Mouse (Mus musculus): Measurements from ENCODE around the gene Tbx20. TPM values are rescaled to one million over a fixed set of nuclear protein-coding genes. Genes with fewer than 3 reads are reported as not detected.

Tbx20 gene
- polyA plus RNA-seq (2015; fragmentation: Nextera tagmentation; extraction: Ambion mirVana): 0.44 and 0.58 TPM in 2 replicates

DNA sequence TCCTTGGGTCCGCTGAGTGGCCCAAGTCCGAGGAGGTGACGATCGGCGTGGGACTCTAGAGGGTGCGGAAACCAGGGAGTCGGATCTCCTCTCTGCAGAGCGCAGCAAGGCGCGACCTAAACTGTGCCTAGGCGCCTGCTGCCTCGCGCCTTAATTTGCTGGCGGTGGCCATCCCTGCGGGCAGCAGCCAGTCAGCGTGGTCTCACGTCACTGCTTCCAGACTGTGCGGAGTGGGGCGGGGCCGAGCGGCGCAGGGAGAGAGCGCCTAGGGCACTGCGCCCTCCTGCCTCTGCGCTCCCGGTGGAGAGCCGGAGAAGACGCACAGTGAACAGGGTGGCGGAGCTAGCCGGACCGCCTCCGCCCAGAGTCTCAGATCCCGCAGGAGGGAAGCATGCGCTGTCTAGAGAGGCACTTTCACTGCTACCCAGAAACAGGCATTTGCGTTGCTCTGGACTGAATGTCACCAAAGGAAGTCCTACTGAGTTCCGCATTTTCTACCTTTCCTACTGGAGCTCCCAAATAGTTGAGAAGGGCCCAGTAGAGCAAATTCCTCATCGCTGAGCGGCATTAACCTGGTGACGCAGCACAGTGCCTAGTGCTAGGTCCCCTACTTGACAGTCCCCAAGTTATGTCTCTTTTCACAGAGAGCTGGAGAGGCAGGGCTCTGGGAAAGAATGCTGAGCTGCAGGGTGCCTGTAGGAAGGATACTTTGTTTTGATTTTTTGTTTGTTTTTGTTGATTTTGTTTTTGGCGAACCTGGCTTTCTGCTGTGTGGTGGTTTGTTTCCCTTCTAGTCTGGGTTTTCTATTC is at the start of gene Tbx20:
TSS of gene Tbx20 (minus strand) at position 144 of the 810 bp plus-strand sequence.
- under 1% methylated on average over 38 of the region's 40 CpGs for WGBS (ENCODE audit: insufficient replicate concordance)
- Histone ChIP-seq H3K9me3 (ENCODE audit: low read length) (no peaks in the 10 kb centered on the region), H3K27ac (ENCODE audit: low read depth) (0 out of 2 replicates have a peak within 1 kb of the TSS, but pooled peaks have one; percentile 22), H3K4me2 (ENCODE audit: low read depth, low read length) (peak within 1 kb of the TSS; percentile 42), H3K27me3 (ENCODE audit: insufficient read depth, low read length) (peaks cover 97% of the 10 kb centered on the region), H3K9ac (replicated peaks) (peak within 1 kb of the TSS; percentile 46), H3K4me3 (ENCODE audit: low read depth, low read length) (peak within 1 kb of the TSS; percentile 34), H3K36me3 (replicated peaks; ENCODE audit: insufficient read depth, low read length) (no peaks in the 10 kb centered on the region), H3K4me1 (ENCODE audit: insufficient read depth) (peaks cover 6% of the 10 kb centered on the region)
- peak; percentile 54 for DNase-seq
- ATAC-seq: peak; percentile 71
- TF ChIP-seq EP300 (IDR thresholded peaks at IDR 0.05; ENCODE audit: low read depth) (no peak), CTCF (IDR thresholded peaks at IDR 0.05; ENCODE audit: low read depth) (0 out of 2 replicates have a peak, but pooled peaks have one; percentile 4)

- H3K27ac ChIP-seq (ENCODE audit: low read depth): no peak overlapping the region
- H3K9me3 ChIP-seq (ENCODE audit: low read length): no peaks in the 10 kb centered on the region
- 72% methylated on average over 3 of the region's 3 CpGs for WGBS (ENCODE audit: insufficient replicate concordance)
- no peak overlapping the region for H3K4me2 ChIP-seq (ENCODE audit: low read depth, low read length)
- no peak for DNase-seq
- no peaks in the 10 kb centered on the region for H3K36me3 ChIP-seq (replicated peaks; ENCODE audit: insufficient read depth, low read length)
- no peak overlapping the region for H3K4me3 ChIP-seq (ENCODE audit: low read depth, low read length)
- no peak overlapping the region for H3K9ac ChIP-seq (replicated peaks)
- TF ChIP-seq EP300 (IDR thresholded peaks at IDR 0.05; ENCODE audit: low read depth) (no peak), CTCF (IDR thresholded peaks at IDR 0.05; ENCODE audit: low read depth) (no peak)
- no peaks in the 10 kb centered on the region for H3K4me1 ChIP-seq (ENCODE audit: insufficient read depth)
- no peak for ATAC-seq
- no peaks in the 10 kb centered on the region for H3K27me3 ChIP-seq (ENCODE audit: insufficient read depth, low read length)
These were observed 44.4 kb upstream of the Tbx20 start for GRCm38 (mm10) chr9:24818511-24818910.

DNA sequence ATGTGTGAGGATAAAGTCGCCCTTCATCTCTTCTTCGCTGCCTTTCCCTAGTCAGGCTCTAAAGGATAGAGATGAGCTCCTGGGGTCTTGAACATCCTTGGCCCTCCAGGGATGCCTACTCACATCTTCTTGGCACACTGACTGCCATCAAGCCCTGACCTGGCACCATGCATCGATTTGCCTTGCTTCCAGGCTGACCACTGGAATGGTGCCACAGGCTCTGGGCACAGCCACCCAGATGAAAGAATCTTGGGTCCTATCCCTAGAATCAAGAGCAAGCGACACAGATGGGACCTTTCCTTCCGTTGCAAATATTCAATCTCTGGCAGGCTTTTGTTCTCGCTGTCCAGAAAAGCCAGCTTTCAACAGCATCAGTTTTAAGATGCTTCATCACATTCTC is 38.4 kb upstream of the Tbx20 start:
- Histone ChIP-seq H3K27me3 (ENCODE audit: insufficient read depth, low read length) (no peaks in the 10 kb centered on the region), H3K9ac (replicated peaks) (no peak overlapping the region), H3K27ac (ENCODE audit: low read depth) (no peak overlapping the region), H3K4me3 (ENCODE audit: low read depth, low read length) (no peak overlapping the region), H3K9me3 (ENCODE audit: low read length) (no peaks in the 10 kb centered on the region), H3K4me2 (ENCODE audit: low read depth, low read length) (no peak overlapping the region), H3K4me1 (ENCODE audit: insufficient read depth) (no peaks in the 10 kb centered on the region), H3K36me3 (replicated peaks; ENCODE audit: insufficient read depth, low read length) (no peaks in the 10 kb centered on the region)
- whole genome bisulfite sequencing (ENCODE audit: insufficient replicate concordance): 84% methylated on average over 6 of the region's 6 CpGs
- DNase-seq: no peak
- ATAC-seq: no peak
- TF ChIP-seq CTCF (IDR thresholded peaks at IDR 0.05; ENCODE audit: low read depth) (no peak), EP300 (IDR thresholded peaks at IDR 0.05; ENCODE audit: low read depth) (no peak)

GRCm38 (mm10) chr9:24792110-24792509 is 18.0 kb upstream of the Tbx20 start:
- TF ChIP-seq EP300 (IDR thresholded peaks at IDR 0.05; ENCODE audit: low read depth): no peak
- no peak for TF ChIP-seq CTCF (IDR thresholded peaks at IDR 0.05; ENCODE audit: low read depth)
- no peak for ATAC-seq
- Histone ChIP-seq H3K4me2 (ENCODE audit: low read depth, low read length) (no peak overlapping the region), H3K36me3 (replicated peaks; ENCODE audit: insufficient read depth, low read length) (no peaks in the 10 kb centered on the region), H3K9ac (replicated peaks) (no peak overlapping the region), H3K4me3 (ENCODE audit: low read depth, low read length) (no peak overlapping the region), H3K27ac (ENCODE audit: low read depth) (no peak overlapping the region), H3K27me3 (ENCODE audit: insufficient read depth, low read length) (no peaks in the 10 kb centered on the region), H3K9me3 (ENCODE audit: low read length) (no peaks in the 10 kb centered on the region), H3K4me1 (ENCODE audit: insufficient read depth) (no peaks in the 10 kb centered on the region)
- WGBS (ENCODE audit: insufficient replicate concordance): 48% methylated on average over 2 of the region's 2 CpGs
- DNase-seq: no peak

GRCm38 (mm10) chr9:24789396-24789795 is 15.3 kb upstream of the Tbx20 start:
- Histone ChIP-seq H3K4me1 (ENCODE audit: insufficient read depth) (no peaks in the 10 kb centered on the region), H3K27me3 (ENCODE audit: insufficient read depth, low read length) (no peaks in the 10 kb centered on the region), H3K9me3 (ENCODE audit: low read length) (no peaks in the 10 kb centered on the region), H3K4me2 (ENCODE audit: low read depth, low read length) (no peak overlapping the region), H3K4me3 (ENCODE audit: low read depth, low read length) (no peak overlapping the region), H3K36me3 (replicated peaks; ENCODE audit: insufficient read depth, low read length) (no peaks in the 10 kb centered on the region), H3K9ac (replicated peaks) (no peak overlapping the region), H3K27ac (ENCODE audit: low read depth) (no peak overlapping the region)
- no peak for DNase-seq
- 55% methylated on average over 3 of the region's 3 CpGs for WGBS (ENCODE audit: insufficient replicate concordance)
- TF ChIP-seq EP300 (IDR thresholded peaks at IDR 0.05; ENCODE audit: low read depth) (no peak), CTCF (IDR thresholded peaks at IDR 0.05; ENCODE audit: low read depth) (no peak)
- ATAC-seq: no peak

DNA sequence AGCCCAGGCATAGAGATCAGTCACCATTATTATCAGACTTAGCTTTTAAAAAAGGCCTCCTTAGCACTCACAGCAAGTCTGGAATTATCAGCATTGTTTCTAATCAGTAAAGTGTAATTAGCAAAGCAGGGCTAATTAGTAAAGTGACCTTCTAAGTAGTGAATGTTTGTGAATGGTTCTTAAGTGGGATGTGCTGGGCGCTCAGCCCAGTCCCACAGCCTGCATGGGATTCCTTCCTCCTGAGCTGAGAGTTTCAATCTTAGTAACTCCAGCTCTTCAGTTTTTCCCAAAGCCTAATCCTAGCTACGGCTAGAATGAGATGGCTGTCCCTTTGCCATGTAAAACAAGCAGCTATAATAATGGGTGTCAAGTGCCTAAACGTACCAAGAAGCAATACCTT is 8.2 kb upstream of the Tbx20 start:
- H3K9me3 ChIP-seq (ENCODE audit: low read length): no peaks in the 10 kb centered on the region
- H3K9ac ChIP-seq (replicated peaks): no peak overlapping the region
- no peak for TF ChIP-seq CTCF (IDR thresholded peaks at IDR 0.05; ENCODE audit: low read depth)
- TF ChIP-seq EP300 (IDR thresholded peaks at IDR 0.05; ENCODE audit: low read depth): no peak
- no peak overlapping the region for H3K4me3 ChIP-seq (ENCODE audit: low read depth, low read length)
- DNase-seq (no peak), ATAC-seq (no peak)
- no peak overlapping the region for H3K4me2 ChIP-seq (ENCODE audit: low read depth, low read length)
- H3K27me3 ChIP-seq (ENCODE audit: insufficient read depth, low read length): peaks cover 47% of the 10 kb centered on the region
- H3K36me3 ChIP-seq (replicated peaks; ENCODE audit: insufficient read depth, low read length): no peaks in the 10 kb centered on the region
- H3K4me1 ChIP-seq (ENCODE audit: insufficient read depth): peaks cover 2% of the 10 kb centered on the region; the same call in 1 of the 2 replicates
- 47% methylated on average over 3 of the region's 3 CpGs for WGBS (ENCODE audit: insufficient replicate concordance)
- no peak overlapping the region for H3K27ac ChIP-seq (ENCODE audit: low read depth)

All from liver, postnatal 0 days (tissue).